Mouse (Mus musculus): ENCODE data around the gene Tub.

Tub gene

GRCm38 (mm10) chr7:108950312-108950761 is at the start of gene Tub:
Tub (plus strand) TSS chr7:108950338.
- DNase-seq (ENCODE audit: low spot score), result peak; percentile 79

- DNase-seq (ENCODE audit: low spot score), result no peak
Observed at GRCm38 (mm10) chr7:108903969-108904368, 46.2 kb upstream of the Tub start.

DNA sequence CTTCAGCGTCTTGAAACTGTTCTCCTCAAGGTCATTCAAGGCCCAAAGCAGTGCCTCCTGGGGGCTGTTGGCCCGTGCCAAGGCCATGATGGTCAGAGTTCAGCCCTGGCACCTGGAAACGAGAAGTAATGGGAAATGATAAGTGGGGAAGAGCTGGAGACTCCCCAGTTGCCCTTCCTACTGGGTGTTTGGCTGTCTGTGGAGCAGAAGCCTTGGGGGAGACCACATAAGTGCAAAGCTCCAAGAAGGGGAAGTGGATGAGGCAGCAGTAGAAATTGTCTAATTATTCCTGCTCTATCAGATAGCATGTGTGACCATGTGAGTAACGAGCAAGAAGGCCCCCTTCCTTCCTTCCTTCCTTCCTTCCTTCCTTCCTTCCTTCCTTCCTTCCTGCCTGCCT is 23.1 kb upstream of the Tub start:
- no peak for DNase-seq (ENCODE audit: low spot score)

DNA sequence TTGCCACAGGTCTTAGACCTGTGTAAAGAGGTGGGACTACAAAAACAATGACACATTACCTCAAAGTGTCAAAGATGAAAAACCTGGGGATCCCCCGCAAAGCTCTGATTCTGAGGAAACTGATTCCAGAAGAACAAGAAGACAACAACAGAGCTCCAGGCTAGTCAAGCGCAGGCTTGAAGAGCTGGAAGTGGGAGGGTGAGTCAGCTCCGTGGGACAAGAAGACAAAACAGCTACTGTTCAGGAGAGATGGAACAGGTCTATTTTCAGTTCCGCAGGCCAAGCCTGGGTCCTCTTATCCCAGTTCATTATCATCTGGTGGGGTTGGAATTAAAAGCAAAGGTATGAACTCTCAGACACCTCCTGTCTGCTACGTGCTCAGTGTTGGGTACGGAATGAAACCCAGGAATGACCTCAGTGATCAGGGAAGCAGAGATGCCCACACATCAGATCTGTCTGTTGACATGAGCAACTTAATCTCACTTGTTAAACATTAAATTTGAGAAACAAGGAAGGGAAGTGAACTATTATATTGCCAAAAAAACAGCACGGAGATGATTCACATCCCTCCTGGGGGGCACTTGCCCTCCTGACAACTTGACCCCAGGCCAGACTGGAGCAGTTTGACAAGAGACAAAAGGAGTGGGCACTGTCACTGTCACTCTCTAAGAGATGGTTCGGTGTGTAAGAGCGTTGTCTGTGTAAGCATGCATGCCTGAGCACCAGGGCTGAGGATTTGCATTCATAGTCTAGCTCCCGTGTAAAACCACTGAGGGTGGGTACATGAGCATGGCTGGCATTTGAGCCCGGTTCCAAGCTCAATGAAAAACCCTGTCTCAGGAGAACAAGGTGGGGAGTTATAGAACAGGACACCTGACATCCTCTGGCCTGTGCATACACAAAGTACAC is 21.6 kb upstream of the Tub start:
- peak; percentile 2 for DNase-seq (ENCODE audit: low spot score)

DNA sequence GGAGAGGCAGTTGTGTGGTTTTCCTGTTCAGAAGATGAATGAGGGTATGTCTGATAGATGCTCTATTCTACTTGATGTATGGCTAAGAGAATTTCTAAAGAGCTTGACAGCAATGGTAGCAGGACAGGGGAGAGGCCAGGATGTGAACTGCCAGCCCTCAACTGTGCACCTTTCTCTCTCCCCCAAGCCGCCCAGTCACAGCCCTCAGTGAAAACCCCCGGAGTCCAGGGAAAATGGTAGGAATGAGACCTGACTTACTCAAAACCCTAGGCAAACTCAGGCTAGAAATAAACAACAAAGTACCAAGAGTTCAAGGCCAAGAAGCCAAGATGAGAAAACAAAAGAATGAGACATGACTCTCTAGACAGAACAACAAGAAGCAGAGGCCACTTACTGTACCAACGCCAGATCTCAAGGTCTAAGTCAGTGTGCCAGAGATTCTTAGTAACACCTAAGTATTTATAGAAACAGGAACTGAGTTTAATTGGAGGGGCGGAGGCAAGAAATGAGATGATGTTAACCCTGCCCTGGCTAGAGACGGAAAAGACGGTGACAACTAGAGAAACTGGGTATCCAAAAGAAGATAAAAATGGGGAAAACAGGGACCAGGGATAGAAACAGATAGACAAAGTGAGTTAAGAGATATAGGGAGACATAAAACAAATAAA is 20.3 kb upstream of the Tub start, which contains the start of gene Nlrp10:
Nlrp10 (minus strand) TSS at position 453 of the 668 bp plus-strand sequence.
- no peak for DNase-seq (ENCODE audit: low spot score)

- peak; percentile 98 for DNase-seq (ENCODE audit: low spot score)
Observed at GRCm38 (mm10) chr7:108933794-108934731, 16.1 kb upstream of the Tub start, which contains the start of gene Eif3f. Eif3f (plus strand) TSS chr7:108934417.

- DNase-seq (ENCODE audit: low spot score), result no peak
Observed at GRCm38 (mm10) chr7:108934836-108935235, 15.3 kb upstream of the Tub start.

GRCm38 (mm10) chr7:108935411-108935810 is 14.7 kb upstream of the Tub start:
- DNase-seq (ENCODE audit: low spot score), result no peak

DNA sequence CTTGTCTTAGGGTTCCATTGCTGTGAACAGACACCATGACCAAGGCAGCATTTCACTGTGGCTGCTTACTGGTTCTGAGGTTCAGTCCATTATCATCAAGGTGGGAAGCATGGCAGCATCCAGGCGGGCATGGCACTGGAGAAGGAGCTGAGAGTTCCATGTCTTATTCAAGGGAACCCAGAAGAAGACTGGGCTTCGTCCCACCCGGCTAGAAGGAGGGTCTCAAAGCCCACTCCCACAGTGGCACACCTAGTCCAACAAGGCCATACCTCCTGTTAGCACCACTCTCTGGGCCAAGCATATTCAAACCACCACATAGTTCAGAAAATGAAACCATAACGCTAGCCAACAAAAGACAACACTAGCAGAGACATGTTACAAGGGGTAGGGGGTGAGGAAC is 13.5 kb upstream of the Tub start:
- no peak for DNase-seq (ENCODE audit: low spot score)

GRCm38 (mm10) chr7:108941466-108941865 is 8.7 kb upstream of the Tub start:
- DNase-seq (ENCODE audit: low spot score), result no peak

GRCm38 (mm10) chr7:108944002-108944401 is 6.1 kb upstream of the Tub start:
- DNase-seq (ENCODE audit: low spot score), result peak; percentile 70

DNA sequence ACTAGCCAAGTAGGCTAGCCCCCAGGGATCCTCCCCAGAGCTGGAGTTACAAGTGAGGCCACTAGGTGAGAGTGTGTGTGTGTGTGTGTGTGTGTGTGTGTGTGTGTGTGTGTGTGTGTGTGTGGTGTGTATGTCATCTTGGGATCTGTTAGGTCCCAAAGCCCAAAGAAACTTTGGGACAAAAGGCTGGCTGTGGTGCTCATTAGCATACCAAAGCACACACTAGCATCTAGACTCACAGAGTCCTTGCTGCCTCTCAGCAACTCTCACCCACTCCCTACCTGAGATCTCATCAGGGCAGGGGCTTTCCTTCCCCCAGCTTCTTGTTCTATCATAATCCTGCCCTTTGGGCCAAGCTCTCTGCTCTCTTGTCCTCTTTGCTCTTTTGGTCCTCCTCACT is 1.5 kb upstream of the Tub start:
- DNase-seq (ENCODE audit: low spot score), result no peak

DNA sequence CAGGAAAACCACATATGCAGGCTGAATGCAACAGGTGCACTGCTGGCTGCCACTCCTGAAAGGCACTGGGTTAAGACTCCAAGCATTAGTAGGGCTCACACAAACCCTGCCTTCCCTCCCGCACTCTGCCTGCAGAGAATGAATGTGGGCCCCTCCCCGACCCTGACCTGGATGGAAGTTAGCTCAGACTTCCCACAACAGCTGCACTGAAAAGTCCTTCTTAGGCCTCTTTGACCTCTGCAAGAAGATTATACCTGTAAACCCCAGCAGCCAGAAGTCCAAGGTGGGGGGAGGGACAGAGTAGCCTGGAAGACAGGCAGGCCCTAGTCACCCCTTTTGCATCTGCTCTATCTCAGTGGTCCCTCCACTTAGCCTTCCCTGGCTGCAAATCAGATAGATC is 837 bp upstream of the Tub start:
- no peak for DNase-seq (ENCODE audit: low spot score)

GRCm38 (mm10) chr7:108950762-108951331 is 709 bp downstream of the Tub start:
- DNase-seq (ENCODE audit: low spot score), result peak; percentile 25

DNA sequence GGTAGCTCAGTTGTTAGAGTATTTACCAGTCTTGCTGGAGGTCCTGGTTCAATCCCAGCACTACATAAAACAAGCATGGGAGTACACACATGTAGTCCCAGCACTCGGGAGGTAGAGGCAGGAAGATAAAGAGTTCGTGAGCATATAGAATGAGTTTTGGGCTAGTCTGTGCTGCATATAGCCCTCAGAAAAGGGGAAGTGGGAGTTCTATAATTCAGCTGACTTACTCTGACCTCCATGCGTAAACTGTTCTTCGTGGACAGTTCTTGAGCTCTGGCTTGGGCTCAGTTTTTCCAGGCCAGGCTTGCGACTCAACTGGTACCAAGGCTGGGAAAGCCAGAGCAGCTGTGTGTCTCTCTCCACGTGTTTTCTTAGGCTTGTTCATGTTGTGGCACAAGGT is 2.7 kb downstream of the Tub start:
- no peak for DNase-seq (ENCODE audit: low spot score)

- DNase-seq (ENCODE audit: low spot score), result peak; percentile 59
Observed at GRCm38 (mm10) chr7:108954185-108954584, 4.0 kb downstream of the Tub start.

DNA sequence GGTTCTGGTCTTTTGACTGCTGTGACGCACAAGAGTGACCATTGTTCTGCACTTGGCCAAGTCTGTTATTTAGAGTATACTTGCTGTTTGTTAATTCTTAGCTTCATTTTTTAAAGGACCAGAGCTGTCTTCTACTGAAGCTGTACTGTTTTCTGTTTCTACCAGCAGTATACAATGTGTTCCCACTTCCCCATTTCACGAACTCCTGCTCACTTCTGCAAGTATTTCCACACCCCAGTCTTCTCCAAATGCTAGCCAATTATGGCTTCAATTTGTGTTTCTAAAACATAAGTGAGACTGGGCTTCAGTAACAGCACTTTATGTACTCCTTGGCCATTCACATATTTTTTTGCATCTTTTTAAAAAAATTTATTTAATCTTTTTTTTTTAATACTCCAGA is 7.6 kb downstream of the Tub start:
- no peak for DNase-seq (ENCODE audit: low spot score)

GRCm38 (mm10) chr7:108965968-108966367 is 15.8 kb downstream of the Tub start:
- no peak for DNase-seq (ENCODE audit: low spot score)

DNA sequence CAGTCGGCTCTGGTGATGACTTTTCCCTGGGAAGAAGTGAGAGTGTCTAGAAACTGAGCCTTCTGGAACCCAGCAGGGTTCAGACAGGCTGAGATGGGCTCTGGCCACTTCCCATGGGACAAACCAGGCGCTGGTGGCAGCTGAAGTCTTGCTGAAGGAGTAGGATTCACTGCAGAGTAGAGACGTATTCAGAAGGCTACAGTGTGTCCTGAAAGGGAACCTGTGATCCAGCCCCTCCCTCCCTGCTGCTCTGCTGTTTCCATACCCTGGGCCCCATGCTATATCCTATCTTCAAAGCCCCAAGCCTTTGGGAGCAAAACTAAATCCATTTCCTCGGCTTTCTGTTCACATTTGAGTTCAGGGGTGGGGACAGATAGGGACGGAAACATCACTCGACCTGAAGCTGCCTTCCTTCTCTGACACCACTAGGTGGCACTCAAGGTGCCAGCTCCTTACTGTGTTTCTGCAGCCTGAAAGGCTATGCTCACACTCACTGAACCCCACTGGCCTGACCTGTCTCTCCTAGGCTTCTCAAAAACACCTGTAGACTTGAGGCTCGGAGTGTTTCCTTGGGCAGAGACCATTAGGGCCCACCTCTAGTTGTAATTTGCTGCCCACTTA is 16.7 kb downstream of the Tub start:
- DNase-seq (ENCODE audit: low spot score), result peak; percentile 85

GRCm38 (mm10) chr7:108968201-108968600 is 18.1 kb downstream of the Tub start:
- DNase-seq (ENCODE audit: low spot score), result no peak

DNA sequence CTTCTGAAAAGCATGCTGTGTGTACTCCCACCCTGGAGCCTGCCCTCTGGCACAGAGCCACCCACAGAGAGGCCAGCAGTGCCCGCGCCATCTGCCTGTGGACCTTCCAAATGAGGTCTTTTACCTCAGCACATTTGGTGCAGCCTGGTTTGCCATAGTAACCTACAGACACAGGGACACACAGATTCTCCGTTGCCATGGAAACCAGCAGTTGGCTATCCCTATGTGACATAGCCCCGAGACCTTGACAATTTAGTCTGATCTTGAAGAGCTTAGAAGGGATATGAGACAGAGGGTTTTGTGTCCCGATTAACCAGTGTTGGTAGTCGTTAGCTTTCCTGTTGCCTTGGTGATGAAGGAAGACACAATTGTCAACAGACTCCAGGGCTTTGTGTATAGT is 22.1 kb downstream of the Tub start:
- peak; percentile 76 for DNase-seq (ENCODE audit: low spot score)
